Mouse (Mus musculus) CD4-positive helper T cell, adult 2 months (primary cell): ENCODE results near the gene Aif1l.

ENCODE experiments used
- DNase-seq: peaks from one replicate; pipeline ENCODE4 v3.0.0-alpha.2; 2012; ENCODE audit warnings: low read depth, missing footprints, low spot score

Aif1l gene

DNA sequence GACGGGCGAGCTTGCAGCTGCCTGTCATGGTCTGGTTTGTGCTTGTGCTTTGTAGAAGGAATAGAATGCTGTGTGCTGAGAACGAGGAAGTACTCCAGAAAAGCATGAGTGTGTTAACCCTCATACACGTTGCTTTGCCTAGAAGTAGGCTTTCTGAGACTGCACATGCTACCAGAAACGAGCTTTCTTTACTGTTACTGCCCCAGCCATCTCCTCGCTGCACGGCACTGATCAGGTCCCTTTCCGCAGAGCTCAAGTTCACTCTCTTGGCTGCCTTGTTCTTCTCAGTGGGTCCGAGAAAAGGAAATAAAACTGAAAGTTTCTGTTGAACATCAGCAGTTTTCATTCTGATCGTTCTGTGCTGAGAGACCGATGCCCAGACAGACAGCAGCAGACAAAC is 58.8 kb downstream of the Aif1l start:
- DNase-seq, result no peak

DNA sequence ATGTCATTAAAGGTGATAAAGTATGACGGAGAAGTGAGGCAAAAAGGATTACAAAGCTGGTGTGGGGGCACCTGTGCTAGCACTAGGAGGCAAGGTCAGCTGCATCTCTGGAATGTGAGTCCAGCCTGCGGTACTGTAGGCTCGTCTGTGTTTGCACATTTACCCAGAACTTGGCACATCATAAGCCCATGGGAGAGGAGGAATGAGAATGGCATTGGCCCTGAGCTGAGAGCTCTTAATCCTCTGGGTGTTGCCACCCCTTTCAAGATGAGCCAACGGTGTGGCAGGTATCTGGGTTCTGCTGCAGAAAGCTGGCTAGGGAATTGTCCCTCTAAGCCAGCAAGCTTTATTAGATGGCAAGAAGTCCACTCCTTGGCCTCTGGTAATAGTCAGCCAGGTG is 69.8 kb downstream of the Aif1l start:
- no peak for DNase-seq

DNA sequence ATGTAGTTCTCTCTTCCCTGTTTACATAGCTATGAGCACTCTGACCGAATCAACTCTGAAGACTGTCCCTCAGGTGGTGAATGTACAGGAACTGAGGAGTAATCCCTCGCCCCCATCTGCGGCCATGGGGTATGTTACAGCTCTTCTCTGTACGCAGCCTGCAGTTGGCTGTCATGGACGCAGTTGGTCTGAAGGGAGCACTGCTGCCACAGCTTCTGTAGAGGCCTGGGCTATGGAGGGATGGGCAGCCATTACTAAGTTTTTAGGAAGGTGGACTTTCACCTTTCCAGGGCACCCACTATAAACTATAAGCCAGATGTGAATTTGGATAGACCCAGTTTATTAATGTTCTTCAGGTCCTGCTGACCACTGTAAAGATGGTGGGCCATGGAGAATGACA is 70.3 kb downstream of the Aif1l start:
- DNase-seq, result peak; percentile 21
